Mouse (Mus musculus) retina, postnatal 7 days (tissue): ENCODE results near the gene Pdzd7.
A peak's percentile ranks its signal among the peaks of the same experiment; 100 is the strongest.

Source experiments
- DNase-seq: peaks from one replicate; pipeline ENCODE4 v3.0.0-alpha.2; 2012; ENCODE audit warnings: low read depth, low spot score

The Pdzd7 gene

GRCm38 (mm10) chr19:45045651-45046050, at the start of gene Pdzd7:
TSS of gene Pdzd7 (minus strand) at chr19:45045717.
- DNase-seq = no peak

- no peak for DNase-seq
Measured at GRCm38 (mm10) chr19:45081841-45082550, 36.5 kb upstream of the Pdzd7 start.

GRCm38 (mm10) chr19:45081279-45081678, 35.8 kb upstream of the Pdzd7 start:
- no peak for DNase-seq

GRCm38 (mm10) chr19:45080711-45081110, 35.2 kb upstream of the Pdzd7 start:
- DNase-seq = no peak

- DNase-seq = no peak
Measured at GRCm38 (mm10) chr19:45079769-45080515, 34.4 kb upstream of the Pdzd7 start.

- DNase-seq = no peak
Measured at GRCm38 (mm10) chr19:45078971-45079764, 33.7 kb upstream of the Pdzd7 start.

DNA sequence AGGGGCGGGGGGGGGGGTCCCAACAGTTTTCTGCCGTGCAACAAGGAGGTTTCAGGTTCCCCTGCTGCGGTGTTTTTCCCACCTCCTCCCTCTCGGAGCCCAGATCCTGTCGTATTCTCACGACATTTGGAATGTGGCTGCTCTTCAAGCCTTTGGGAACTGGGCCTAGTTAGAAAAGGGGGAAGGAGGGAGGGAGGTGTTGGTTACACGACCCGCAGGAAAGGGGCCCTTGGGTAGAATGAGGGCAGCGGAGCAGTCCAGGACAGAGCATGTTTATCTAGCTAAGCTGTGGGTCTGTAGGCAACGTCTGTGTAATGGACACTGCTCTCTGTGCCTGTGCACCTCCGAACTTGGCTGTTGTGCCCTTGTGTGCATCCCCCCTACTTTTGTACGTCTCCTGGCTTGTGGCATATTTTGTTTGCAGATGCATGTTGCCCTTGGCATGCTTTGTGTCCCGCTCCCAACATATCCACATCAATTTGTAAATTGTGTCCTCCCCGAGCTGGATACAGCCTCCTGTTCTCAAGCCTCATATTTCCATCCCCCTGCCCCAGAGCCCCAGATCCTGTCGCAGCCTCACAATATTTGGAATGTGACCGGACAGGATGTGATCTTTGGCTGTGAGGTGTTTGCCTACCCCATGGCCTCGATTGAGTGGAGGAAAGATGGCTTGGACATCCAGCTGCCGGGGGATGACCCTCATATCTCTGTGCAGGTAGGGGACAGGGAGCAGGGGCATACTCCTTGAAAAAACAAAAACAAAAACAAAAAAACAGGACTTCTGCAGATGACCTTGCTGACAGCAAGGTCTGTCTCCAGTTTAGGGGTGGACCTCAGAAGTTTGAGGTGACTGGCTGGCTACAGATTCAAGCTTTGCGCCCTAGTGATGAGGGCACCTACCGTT, 32.5 kb upstream of the Pdzd7 start:
- DNase-seq = no peak

GRCm38 (mm10) chr19:45076586-45077510, 31.3 kb upstream of the Pdzd7 start:
- DNase-seq = no peak

- no peak for DNase-seq
Measured at GRCm38 (mm10) chr19:45076036-45076575, 30.6 kb upstream of the Pdzd7 start.

DNA sequence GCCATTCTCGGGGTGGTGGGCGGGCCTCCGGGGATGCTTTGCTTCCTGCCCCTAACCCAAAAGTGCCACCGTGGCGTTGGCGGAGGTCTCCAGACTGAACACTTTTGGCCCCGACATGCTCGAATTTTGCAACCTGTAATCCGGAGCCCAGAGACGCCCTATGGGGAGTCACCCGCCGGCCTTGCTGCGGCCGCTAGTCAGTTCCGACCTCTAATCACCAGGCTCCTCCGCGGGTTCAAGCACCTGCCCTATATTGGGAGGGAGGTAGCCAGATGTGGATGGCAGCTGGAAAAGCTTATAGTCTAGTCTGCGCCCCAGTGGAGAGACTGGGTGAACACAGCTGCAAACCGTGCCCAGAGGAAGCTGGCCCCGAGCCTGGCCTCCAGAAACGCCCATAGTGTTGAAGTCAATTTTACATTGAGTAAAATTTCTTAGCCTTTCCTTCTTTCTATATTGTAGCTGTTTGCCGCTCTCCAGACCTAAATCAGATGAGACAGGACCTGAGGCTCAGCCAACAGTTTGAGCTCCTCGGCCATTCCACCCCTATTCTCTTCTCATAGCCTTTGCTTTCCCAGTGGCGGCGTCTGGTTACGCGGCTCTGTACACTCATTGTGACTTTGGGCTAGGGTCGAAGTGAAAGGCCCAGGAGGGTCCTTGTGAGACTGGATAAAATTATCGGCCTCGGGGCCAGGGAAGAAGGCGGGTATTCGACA, 30.0 kb upstream of the Pdzd7 start:
- DNase-seq = no peak

- peak; percentile 86 for DNase-seq
Measured at GRCm38 (mm10) chr19:45074580-45075322, 29.2 kb upstream of the Pdzd7 start, which contains the start of gene Kazald1. TSS of gene Kazald1 (plus strand) at chr19:45075241.

GRCm38 (mm10) chr19:45073871-45074542, 28.5 kb upstream of the Pdzd7 start:
- DNase-seq = peak; percentile 66

DNA sequence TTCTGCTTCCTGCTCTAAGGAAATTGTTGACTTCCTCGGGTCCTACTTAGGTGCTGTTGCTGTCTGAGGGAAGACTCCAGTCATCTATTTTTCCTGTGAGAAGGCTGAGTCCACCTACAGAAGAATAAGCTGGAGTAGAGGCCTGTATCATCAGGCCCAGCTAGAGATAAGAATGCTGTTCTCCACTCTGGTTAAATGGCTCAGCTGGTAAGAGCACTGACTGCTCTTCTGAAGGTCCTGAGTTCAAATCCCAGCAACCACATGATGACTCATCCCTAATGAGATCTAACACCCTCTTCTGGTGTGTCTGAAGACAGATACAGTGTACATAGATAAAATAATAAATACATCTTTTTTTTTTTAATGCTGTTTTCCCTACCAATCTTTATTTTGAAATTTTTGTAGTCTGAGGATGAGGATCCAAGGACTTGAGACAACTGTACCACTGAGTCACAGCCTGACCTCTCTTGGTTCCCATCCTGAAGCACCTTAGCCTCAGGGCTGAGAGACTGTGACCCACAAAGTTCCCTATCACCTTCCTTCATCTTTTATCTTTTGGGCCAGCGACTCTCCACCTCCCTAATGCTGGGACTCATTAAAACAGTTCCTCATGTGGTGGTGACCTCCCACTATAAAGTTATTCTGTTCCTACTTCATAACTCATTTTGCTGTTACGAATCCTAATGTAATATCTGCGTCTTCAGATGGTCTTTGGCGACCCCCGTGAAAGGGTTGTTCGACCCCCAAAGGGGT, 22.4 kb upstream of the Pdzd7 start:
- DNase-seq = no peak

- no peak for DNase-seq
Measured at GRCm38 (mm10) chr19:45067170-45067569, 21.7 kb upstream of the Pdzd7 start.

DNA sequence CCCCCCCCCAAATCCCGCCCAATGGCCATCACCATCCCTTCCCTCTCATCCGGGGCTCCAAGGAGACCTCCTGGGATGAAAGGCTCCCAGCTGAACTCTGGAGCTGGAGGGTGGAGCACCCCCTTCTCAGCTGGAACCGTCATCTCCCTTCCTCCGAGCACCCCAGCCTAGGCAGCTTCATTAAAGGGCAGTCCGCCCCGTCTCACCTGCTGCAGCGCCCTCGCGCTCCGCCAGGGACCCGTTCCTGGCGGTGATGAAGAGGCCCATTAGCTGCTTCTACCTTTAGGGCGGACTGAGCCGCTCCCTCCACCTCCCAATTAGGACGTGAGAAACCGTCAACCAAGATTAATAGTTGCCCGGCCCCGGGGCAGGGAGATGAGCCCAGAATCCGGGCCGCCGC, 19.7 kb upstream of the Pdzd7 start:
- no peak for DNase-seq

- no peak for DNase-seq
Measured at GRCm38 (mm10) chr19:45063565-45064292, 18.2 kb upstream of the Pdzd7 start.
